Comparison of ENCODE assay signal across 9 mouse cellular contexts in genomic region chr2:178728794-178729120, GRCm38 (mm10).
A peak's percentile ranks its signal among the peaks of the same experiment; 100 is the strongest.
DNase-seq lines count a peak whose midpoint lies in the region; ATAC-seq lines count a peak whose summit lies in the region.
"Had no signal": no experiment of that assay in that cellular context is flagged by ENCODE, and none has a peak within 500 bp of the region (broad histone marks: within the 10 kb centered on the region; RNA-seq: fewer than 3 reads in every experiment).

No protein-coding gene starts in this region.

- ATAC-seq in heart, embryonic 11.5 days (replicated peaks; ENCODE audit: insufficient number of reproducible peaks, low FRiP score, low TSS enrichment) = no peak
- ATAC-seq in hindbrain, embryonic 13.5 days (ENCODE audit: low FRiP score) = 0 out of 2 replicates have a peak, but pooled peaks have one; percentile 44
- ATAC-seq in midbrain, embryonic 14.5 days (ENCODE audit: low FRiP score, low TSS enrichment) = peak; percentile 69; the same call in 1 of the 2 replicates

- H3K9ac ChIP-seq in heart, embryonic 11.5 days (ENCODE audit: low read depth, low read length) = no peak overlapping the region
- peak overlapping the region; percentile 21; the same call in 1 of the 2 replicates for H3K9ac ChIP-seq in hindbrain, embryonic 13.5 days
- no peak overlapping the region; the same call in 1 of the 2 replicates for H3K9ac ChIP-seq in midbrain, embryonic 14.5 days (replicated peaks; ENCODE audit: low read length)

- H3K36me3 ChIP-seq in heart, embryonic 11.5 days (ENCODE audit: control insufficient read depth, insufficient read depth, low read length) = no peaks in the 10 kb centered on the region
- H3K36me3 ChIP-seq in embryonic facial prominence, embryonic 10.5 days (replicated peaks) = no peaks in the 10 kb centered on the region
- no peaks in the 10 kb centered on the region for H3K36me3 ChIP-seq in hindbrain, embryonic 13.5 days
- no peaks in the 10 kb centered on the region for H3K36me3 ChIP-seq in midbrain, embryonic 14.5 days (ENCODE audit: control insufficient read depth, insufficient read depth, low read length)
- H3K36me3 ChIP-seq: G1E had no signal

- no peaks in the 10 kb centered on the region for H3K4me1 ChIP-seq in heart, embryonic 11.5 days (ENCODE audit: control insufficient read depth, insufficient read depth, low read length)
- peaks cover 23% of the 10 kb centered on the region for H3K4me1 ChIP-seq in embryonic facial prominence, embryonic 10.5 days
- peaks cover 17% of the 10 kb centered on the region for H3K4me1 ChIP-seq in hindbrain, embryonic 13.5 days (replicated peaks)
- peaks cover 21% of the 10 kb centered on the region for H3K4me1 ChIP-seq in midbrain, embryonic 14.5 days (ENCODE audit: control insufficient read depth, insufficient read depth, low read length)

- 4% methylated on average over 7 of the region's 7 CpGs for WGBS in heart, embryonic 11.5 days (ENCODE audit: insufficient replicate concordance)
- WGBS in embryonic facial prominence, embryonic 10.5 days = 11% methylated on average over 7 of the region's 7 CpGs
- 7% methylated on average over 7 of the region's 7 CpGs for WGBS in hindbrain, embryonic 13.5 days
- WGBS in midbrain, embryonic 14.5 days = 4% methylated on average over 7 of the region's 7 CpGs

- no peaks in the 10 kb centered on the region for H3K9me3 ChIP-seq in heart, embryonic 11.5 days (replicated peaks; ENCODE audit: control insufficient read depth, low read length)
- no peaks in the 10 kb centered on the region for H3K9me3 ChIP-seq in embryonic facial prominence, embryonic 10.5 days
- no peaks in the 10 kb centered on the region for H3K9me3 ChIP-seq in hindbrain, embryonic 13.5 days
- H3K9me3 ChIP-seq in midbrain, embryonic 14.5 days (ENCODE audit: control insufficient read depth, low read length) = no peaks in the 10 kb centered on the region

- DNase-seq in heart, adult 9 months (ENCODE audit: low spot score in 2 of 2) = no peak
- no peak for DNase-seq in embryonic facial prominence, embryonic 10.5 days (ENCODE audit: low spot score)
- DNase-seq in midbrain, embryonic 14.5 days = no peak
- no peak for DNase-seq in thymus, postnatal 25 days
- DNase-seq in right cerebral cortex, postnatal 25 days = no peak
- DNase-seq in thymus, postnatal 10 days (ENCODE audit: low spot score in 2 of 2) = no peak

- no peak overlapping the region for H3K4me3 ChIP-seq in heart, embryonic 11.5 days (ENCODE audit: low read depth, low read length)
- peak overlapping the region; percentile 31 for H3K4me3 ChIP-seq in embryonic facial prominence, embryonic 10.5 days
- no peak overlapping the region for H3K4me3 ChIP-seq in hindbrain, embryonic 13.5 days
- 0 out of 2 replicates have a peak overlapping the region, but pooled peaks have one; percentile 9 for H3K4me3 ChIP-seq in midbrain, embryonic 14.5 days (replicated peaks; ENCODE audit: low read depth, low read length)

- 0 out of 2 replicates have a peak, but pooled peaks cover 2% of the 10 kb centered on the region for H3K27me3 ChIP-seq in heart, embryonic 11.5 days (ENCODE audit: control insufficient read depth, insufficient read depth, low read length)
- H3K27me3 ChIP-seq in embryonic facial prominence, embryonic 10.5 days (replicated peaks; ENCODE audit: low read depth, poor library complexity, severe bottlenecking) = peaks cover 19% of the 10 kb centered on the region
- H3K27me3 ChIP-seq in hindbrain, embryonic 13.5 days = peaks cover 7% of the 10 kb centered on the region; the same call in 1 of the 2 replicates
- no peaks in the 10 kb centered on the region for H3K27me3 ChIP-seq in midbrain, embryonic 14.5 days (ENCODE audit: control insufficient read depth, insufficient read depth, low read length)

- peak overlapping the region; percentile 48 for H3K4me2 ChIP-seq in heart, embryonic 11.5 days
- peak overlapping the region; percentile 42 for H3K4me2 ChIP-seq in hindbrain, embryonic 13.5 days
- peak overlapping the region; percentile 41 for H3K4me2 ChIP-seq in midbrain, embryonic 14.5 days (ENCODE audit: low read length)

- H3K27ac ChIP-seq in heart, embryonic 11.5 days (ENCODE audit: low read depth, low read length) = no peak overlapping the region
- H3K27ac ChIP-seq in embryonic facial prominence, embryonic 10.5 days (replicated peaks) = no peak overlapping the region
- peak overlapping the region; percentile 31 for H3K27ac ChIP-seq in hindbrain, embryonic 13.5 days
- peak overlapping the region; percentile 55 for H3K27ac ChIP-seq in midbrain, embryonic 14.5 days (replicated peaks; ENCODE audit: low read depth, low read length)

Comparison
In these comparisons a context has a peak if more than half of its experiments do, and no peak if none do; other contexts are left out.
1. H3K27ac ChIP-seq: peak in hindbrain, embryonic 13.5 days (single experiment) and midbrain, embryonic 14.5 days (single experiment); none in heart, embryonic 11.5 days (single experiment) and embryonic facial prominence, embryonic 10.5 days (single experiment).
2. H3K4me3 ChIP-seq: peak in embryonic facial prominence, embryonic 10.5 days (single experiment) and midbrain, embryonic 14.5 days (single experiment); none in heart, embryonic 11.5 days (single experiment) and hindbrain, embryonic 13.5 days (single experiment).
3. Peak in every context shown above with its lines, with median percentiles within 50 percentile points of each other: H3K4me2 ChIP-seq.